Mouse (Mus musculus) liver, embryonic 14.5 days (tissue): ENCODE results near the gene Hist1h2bm.

Source experiments
- CTCF ChIP-seq: IDR thresholded peaks from 2 replicates; pipeline ENCODE4 v1.5.1; 2016; ENCODE audit warnings: antibody characterized with exemption, low read depth, control low read depth
- EP300 ChIP-seq: IDR thresholded peaks from 2 replicates; pipeline ENCODE4 v1.6.1; 2016; ENCODE audit warnings: antibody characterized with exemption, low read depth

DNA sequence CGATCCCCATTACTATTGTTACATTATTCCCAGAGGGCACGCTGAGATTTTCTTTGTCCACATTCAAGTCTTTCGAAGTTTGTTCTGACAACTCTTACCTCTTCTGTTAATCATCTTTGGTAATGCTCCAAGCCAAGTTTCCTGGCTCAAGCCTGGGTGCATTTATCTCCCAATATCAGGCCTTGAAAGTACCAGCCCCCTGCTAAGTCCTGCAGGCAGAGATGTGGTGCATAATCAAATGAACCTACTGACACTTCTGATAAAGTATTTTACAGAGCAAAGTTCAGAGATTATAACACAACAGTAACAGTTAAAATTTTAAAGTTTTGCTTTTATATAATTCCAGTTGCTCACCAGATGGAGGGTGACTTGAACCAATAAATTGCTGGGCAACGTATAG, 10.1 kb upstream of the Hist1h2bm start:
- TF ChIP-seq CTCF = no peak
- peak; percentile 58 for TF ChIP-seq EP300
